Mouse (Mus musculus) neutrophil, adult 5-6 weeks (primary cell): ENCODE data around the gene Frmpd2. TPM values are rescaled to one million over a fixed set of nuclear protein-coding genes. Genes with fewer than 3 reads are reported as not detected.
A peak's percentile ranks its signal among the peaks of the same experiment; 100 is the strongest.
"Not testable (repeated sequence)": the region's sequence is repeated elsewhere in the genome, so short reads cannot be mapped to it uniquely, and the experiment has no call there.

Experiments used
- ATAC-seq: fragments of 151-379, 151-347 bp; 2 replicates; pipeline ENCODE4 v1.8.0; 2017; ENCODE audit warnings: mild to moderate bottlenecking, moderate TSS enrichment; ENCODE audit not compliant: insufficient number of reproducible peaks, poor library complexity, low FRiP score, severe bottlenecking; ENCODE audit errors: extremely low read depth
- total RNA-seq: library from RNA; stranded (forward); fragments of 200-1000 nt; gene quantifications from 2 replicates; pipeline ENCODE4 v1.2.3, GENCODE M21; 2017

Gene Frmpd2
- not detected in 2 replicates for total RNA-seq

DNA sequence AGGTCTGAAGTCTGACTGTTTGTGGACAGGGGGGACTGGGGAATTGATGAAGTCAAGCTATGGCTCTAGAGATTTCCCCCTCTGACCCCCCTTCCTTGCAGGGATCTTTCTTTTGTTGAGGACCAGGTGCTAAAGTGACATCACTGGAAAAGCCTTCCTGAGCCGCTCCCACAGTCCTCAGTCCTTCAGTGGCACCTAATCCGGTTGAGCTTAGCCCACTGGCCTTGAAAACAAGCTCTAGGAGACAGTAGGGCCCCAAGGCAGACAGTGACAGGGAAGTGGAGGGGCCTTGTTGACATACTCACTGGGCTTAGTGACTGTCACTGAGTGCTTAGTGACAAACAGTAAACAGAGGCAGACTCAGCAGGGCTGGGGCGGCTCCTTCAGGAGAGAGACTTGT, at the start of gene Frmpd2:
TSS of gene Frmpd2 (plus strand) at position 366 of the 400 bp plus-strand sequence.
- ATAC-seq = no peak

DNA sequence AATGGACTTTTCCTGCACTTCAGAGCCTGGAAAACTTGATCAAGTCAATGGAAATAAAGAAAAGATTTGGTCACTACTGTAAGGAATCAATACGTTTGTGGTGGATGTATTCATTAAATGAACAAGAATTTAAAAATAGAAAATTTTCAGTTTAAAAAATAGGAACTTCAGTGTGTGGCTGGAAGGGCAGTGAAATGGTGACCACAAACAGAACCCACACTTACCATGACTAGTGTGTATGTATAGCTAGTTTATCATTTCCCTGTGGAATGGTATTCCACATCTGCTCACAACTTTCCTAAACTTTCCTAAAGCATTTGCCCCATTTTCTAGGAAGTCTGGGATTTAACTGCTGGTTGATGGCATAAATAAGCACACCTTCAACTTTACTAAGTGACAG, 48.5 kb upstream of the Frmpd2 start:
- no peak for ATAC-seq

DNA sequence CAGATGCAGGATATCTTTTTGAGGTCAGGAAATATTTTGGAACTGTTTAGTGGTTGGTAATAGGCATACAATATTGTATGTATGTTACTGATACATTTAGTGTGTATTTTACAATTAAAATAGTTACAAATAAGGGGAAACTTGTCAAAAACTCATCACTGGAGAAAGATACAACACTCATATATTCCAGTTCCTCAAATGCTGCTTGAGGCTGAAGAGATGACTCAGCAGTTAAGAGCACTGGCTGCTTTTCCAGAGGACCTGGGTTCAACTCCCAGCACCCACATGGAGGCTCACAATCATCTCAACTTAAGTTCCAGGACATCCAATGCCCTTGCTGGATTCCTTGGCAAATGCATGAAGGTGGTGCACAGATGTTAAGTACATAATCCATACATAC, 47.4 kb upstream of the Frmpd2 start:
- ATAC-seq = no peak

DNA sequence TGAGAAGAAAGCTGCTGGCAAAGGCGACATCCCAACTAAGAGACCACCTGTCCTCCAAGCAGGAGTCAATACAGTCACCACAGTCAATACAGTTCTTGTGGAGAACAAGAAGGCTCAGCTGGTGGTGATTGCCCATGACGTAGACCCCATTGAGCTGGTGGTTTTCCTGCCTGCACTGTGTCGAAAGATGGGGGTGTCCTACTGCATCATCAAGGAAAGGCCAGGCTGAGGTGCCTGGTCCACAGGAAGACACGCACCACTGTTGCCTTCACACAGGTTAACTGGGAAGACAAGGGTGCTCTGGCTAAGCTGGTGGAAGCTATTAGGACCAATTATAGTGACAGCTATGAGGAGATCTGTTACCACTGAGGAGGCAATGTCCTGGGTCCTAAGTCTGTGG, 39.0 kb upstream of the Frmpd2 start:
- ATAC-seq = not testable (repeated sequence)

DNA sequence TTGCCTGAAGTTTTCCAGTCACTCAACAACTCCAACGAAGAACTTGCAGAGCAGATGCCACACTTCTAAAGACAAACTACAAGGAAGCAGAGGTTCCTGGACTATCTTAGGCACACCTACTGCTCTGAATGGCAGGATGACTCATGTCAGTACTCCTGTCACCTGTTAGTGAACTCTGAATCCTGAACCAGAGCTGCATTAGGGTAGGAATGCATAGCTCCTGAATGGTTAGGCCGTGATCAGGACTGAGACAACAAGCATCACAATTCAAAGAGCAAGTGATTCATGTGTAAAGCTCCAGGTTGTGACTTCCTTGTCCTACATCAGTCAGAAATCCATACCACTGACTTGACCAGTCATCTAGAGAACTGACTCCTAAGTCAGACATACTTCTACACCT, 27.7 kb upstream of the Frmpd2 start:
- no peak for ATAC-seq

DNA sequence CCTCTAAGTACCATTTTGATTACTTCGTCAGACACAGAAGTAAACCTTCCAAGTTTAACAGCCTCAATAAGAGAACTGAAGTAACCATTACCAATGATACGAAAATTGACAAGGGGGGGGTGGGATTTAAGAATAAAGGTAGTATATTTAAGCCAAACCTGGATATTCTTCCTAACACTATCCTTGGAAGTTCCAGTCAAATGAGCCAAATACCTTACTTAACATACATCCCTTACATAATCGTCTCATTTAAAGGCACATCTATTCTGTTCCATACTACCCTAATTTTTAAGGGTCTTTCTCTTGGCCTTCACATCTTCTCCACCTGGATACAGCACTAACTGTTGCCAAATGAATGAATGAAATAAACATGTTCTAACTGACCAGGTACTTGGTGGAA, 25.5 kb upstream of the Frmpd2 start:
- ATAC-seq = no peak

DNA sequence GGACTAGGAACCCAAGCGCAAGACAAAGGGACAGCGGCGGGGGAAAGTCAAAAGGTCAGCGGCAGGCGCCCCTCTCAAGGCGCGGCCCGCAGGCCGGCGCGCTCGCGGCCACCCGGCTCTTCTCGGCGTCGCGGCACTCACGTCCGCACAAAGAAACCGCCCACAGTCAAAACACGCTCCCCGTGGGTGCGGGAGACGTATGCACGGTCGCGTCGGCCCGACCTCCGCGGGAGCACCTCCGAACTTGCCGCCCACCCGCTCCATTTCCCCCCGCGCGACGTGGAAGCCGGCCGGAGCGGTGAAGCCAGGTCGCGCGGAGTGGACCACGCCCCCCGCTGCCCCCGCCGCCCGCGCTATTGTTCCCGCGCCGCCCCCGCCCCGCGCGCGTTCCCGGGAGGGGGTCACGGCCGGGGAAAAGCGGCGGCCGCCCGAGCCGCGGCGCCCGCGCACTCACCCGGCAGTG, 24.9 kb upstream of the Frmpd2 start:
- no peak for ATAC-seq

DNA sequence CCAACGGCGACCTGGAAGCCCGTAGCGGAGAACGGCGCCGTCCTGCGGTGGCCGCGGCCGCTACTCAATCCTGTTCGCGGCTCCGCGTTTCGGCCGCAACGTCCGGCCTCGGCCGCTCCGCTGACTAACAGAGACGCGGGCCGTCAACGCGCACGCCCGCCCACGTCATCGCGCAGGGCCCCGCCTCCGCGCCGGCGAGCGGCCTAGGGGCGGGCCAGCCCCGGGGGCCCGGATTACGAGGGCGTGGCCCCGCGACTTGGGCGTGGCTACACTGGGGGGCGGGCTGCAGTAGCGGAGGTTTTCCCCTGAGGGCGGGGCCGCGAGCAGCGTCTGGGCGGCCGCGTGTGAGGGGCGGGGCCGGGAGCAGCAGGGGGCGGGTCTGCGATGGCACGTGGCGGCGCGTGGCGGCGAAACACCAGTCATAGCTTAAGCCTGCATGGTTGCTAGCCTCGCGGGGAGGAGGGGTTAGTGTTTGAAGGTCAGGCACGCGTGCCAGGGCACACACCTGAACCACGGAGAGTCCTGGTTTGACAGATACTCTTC, 24.4 kb upstream of the Frmpd2 start, which contains the start of gene Mapk8:
TSS of gene Mapk8 (minus strand) at position 132 of the 543 bp plus-strand sequence.
- peak; percentile 90 for ATAC-seq

DNA sequence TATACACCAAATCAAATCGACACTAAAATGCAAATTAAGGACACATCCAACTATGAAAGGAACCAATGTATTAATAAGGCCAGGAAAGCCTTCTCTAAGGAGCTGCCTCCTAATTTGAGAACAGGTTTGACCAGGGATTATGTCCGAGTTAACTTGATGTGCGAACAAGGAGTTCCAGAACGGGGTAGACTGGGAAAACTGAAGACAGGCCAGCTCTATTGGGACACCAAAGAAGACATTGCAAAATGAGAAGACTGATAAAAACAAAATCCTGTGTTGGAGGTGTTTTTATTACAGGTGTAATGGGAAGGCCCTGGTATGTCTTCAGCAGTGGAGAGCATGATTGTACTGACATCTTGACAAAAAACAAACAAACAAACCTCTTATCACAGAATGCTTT, 23.2 kb upstream of the Frmpd2 start:
- ATAC-seq = no peak

DNA sequence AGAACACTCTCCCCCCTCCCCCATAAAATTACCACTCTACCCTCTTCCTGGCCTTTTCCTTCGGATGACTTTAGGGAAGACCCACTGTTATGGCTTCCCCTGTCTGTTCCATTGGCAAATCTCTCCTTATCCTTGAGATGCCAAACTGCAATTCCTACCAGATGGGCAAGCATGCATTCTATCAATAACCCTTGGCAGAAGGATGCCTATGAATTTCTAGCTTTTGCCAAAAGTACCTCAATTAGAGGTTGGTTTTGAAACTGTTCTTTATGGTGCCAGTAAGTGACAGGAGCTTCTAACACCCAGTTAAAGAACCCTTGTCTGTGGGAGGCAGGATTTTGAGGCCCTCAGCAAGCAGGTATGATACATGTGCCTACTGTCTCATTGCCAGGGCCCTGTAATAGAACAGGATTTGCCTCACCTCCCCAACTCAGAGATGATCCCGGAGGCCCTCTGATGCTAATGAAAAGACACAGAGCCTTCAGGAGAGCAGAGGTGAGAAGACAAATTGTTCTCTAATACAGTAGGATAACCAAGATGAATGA, 22.1 kb upstream of the Frmpd2 start:
- ATAC-seq = no peak

DNA sequence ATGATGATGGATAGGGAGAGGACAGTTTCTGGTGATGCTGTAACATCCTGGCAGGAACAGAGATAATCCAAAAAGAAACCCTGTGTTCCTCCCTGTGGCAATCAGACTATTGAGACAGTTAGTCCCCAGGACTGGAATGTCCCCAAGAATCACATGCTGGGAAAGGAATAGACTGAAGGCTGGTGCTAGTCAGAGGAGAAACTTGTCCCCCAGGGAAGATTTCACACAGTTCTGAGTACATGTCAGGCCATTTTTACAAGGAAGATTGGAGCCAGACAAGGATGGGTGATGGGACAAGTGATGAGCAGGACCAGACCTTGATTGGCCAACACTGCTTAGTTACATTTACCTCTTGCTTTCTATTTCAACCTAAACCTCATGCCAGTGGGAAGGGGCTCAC, 21.2 kb upstream of the Frmpd2 start:
- no peak for ATAC-seq

DNA sequence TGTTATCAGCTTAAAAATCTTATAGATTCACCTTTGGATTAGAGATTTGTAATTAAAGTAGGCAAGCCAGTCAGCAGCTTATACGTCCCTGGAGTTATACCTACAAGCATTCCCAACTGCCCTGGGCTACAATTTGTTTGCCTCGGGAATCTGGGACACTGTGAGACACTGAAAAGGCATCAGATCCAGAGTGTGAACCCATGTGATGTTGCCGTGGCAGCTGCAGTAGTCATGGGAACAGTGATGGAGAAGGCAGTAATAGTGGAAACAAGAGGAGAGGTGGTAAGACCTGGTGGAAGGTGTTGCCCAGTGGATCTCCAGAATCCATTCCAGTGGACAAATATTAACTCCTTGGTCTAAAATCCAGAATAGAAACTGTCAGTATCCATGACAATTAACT, 7.8 kb upstream of the Frmpd2 start:
- no peak for ATAC-seq

DNA sequence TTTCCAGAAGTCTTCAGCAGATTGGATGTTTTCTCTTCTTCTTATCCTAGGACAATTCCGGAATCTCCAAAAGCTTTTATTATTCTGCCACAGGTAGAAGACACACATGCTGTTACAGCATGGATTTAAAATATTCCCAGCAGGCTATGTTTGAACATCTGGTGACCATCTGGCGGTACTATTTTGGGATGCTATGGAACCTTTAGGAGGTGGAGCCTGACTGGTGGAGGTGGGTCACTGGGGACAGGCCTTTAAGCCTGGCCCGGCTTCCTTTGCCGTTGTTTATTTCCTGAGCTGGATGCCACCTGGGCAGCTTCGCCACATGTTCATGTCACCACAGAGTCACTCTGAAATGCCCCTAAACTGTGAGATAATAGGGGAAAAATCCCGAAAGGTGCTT, 3.7 kb upstream of the Frmpd2 start:
- no peak for ATAC-seq

DNA sequence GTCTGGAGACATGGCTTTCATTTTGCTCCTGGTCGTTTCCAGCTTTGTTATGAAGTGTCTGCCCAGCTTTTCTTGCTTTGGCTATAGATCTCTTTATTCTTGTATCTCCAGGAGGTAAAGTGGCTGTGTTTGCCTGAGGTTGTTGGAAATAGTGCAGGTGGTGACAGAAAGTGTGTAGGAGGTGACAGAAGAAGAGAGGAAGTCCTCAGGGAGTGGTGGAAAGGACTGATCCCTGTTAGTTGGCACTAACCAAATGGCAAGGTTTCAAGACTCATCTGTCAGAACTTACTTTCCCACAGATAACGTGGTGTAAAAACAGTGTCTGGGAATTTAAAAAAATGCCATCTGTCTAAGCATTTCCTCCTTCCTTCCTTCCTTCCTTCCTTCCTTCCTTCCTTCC, 3.0 kb downstream of the Frmpd2 start:
- ATAC-seq = no peak

DNA sequence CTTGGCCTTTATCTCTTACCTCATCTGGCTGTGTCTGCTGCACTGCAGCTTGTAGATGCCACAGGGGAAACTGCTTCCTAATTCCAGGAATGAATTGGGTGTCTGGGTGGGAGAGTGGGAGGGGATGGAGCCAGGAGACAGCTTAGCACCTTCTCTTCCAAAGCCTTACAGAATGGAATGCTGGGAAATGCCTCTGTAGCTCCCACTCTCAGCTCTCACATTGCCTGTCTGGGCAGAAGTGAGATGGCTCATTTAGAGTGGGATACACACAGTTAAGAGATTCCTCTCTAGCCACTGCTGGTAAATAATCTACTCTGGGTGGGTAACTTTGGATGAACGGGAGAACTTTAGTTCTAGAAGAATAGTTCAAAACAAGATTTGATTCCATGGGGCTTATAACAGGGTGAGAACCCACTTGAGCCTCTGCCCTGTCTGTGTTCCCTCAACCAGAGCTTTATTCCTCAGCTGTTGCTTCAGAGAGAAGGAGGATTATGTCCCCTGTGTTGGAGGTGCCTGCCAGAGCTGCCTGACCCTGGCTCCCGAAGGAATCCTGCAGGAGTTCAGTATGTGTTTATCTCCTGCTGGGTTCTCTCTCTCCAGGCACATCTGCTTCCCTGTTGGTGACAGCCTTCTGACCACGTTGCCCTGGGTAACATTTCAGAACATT, 4.7 kb downstream of the Frmpd2 start:
- no peak for ATAC-seq

DNA sequence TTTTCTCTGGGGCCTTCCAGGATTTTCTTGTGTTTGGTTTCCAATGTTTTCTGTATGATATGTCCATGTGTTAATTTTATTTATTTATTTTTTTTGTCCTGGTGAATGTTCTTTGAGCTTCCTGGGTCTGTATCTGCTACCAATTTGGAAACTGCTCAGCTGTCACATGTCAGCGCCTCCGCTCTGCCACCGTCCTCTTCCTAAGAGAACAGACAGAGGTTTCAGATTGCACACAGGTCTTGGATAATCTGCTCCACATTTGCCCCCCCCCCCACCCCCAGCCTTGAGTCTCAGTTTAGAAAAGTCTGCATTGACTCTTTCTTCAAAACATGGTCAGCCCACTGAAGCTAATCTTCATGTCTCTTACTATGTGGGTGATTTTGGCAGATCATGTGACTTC, 10.5 kb downstream of the Frmpd2 start:
- ATAC-seq = no peak

DNA sequence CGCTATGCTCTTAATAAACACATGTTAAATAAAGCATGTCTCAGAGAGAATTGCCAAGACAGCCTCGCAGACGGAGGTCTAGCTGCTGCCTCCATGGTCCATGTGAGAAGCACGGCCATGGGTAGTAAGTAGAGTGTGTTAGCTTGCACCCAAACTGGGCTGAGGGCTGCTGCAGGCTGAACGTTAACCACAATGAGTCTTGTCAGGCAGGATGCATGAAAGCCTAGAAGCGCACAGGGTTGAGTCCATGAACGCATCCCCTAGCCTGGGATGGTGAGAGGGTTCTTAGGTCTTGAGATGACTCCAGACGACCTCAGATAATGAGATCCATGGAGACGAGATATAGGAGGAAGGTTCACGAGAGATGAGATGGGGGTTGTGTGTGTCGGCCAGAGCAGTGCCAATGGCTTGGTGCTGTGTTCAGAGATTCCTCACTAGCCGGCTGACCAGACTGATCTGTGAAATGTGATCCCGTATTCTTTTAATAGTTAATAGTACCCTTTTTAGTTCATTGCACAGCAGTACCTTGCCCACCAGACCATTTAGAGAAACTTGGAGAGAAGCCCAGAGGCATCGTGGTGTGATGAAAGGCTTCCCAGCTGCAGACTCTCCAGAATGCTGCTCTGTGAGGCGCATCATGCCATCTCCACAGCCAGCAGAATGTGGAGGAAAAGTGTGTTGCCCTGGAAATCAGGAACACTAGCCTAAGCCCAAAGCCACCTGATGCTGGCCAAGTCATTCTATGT, 16.5 kb downstream of the Frmpd2 start:
- ATAC-seq = no peak

DNA sequence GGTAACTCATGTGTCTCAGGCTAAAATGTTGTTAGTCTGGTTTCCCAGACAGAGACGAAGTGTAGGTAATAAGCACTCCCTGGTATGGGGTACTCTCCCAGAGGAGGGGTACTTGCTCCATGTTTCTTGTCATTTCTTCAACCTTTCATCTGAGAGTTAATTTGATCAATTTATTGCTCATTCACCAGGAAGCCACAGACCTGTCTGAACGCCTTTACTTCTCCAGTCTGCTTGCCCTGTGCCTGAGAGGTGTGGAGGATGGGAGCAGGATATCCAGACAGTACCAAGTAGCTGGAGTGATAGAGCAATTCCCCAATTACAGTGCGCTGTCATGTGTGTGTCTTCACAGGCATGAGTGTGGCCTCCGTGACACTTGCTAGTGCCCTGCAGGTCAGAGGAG, 23.7 kb downstream of the Frmpd2 start:
- no peak for ATAC-seq

DNA sequence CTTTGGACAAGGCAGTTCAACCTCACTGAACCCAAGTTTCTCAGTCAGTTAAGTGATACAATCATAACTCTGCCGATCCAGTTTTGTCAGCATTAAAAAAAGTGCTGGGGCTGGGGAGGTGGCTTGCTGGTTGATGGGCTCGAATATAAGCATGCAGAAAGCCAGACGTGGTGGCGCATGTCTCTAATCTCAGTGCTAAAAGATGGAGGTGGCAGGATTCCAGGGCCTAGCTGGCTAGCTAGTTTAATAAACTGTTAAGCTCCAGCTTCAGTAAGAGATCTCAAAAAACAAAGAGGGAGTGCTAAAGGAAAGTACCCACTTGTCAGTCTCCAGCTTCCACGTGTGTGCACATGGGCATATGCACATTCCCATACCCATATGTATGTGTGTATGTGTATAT, 25.9 kb downstream of the Frmpd2 start:
- no peak for ATAC-seq

DNA sequence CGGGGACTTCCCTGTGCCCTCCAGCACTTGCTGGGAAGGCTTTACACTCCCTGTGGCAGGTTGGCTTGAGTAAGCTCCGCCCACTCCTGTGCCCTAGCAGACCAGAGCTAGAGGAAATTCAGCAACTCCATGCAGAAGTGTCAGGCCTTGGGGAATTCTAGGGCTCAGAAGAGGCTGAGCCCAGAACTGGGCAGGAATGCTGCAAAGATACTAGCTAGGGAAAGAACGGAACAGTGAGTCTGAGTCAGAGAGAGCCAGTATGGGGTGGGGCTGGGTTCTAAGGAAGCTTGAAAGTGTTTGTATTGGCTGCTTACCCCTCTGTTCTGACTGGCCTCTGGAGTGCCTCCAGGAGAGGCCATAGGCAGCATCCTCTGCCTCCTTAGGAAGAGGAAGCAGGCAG, 27.4 kb downstream of the Frmpd2 start:
- ATAC-seq = no peak
